Mouse (Mus musculus) liver, embryonic 16.5 days (tissue): Measurements from ENCODE around the gene Smim8. TPM values are rescaled to one million over a fixed set of nuclear protein-coding genes. Genes with fewer than 3 reads are reported as not detected.
A peak's percentile ranks its signal among the peaks of the same experiment; 100 is the strongest.

Source experiments
- ATAC-seq: fragments of 200-750 bp; cut with Nextera tagmentation; 2 replicates; pipeline ENCODE4 v1.8.0; 2017; ENCODE audit warnings: low read depth, mild to moderate bottlenecking, moderate number of reproducible peaks, moderate library complexity
- H3K27ac ChIP-seq: fragments of 300-500 bp; sonication (generic); 2 replicates; pipeline ENCODE4 v1.5.1; 2014; ENCODE audit warnings: mild to moderate bottlenecking, low read length
- H3K27me3 ChIP-seq: fragments of 300-500 bp; sonication (generic); 2 replicates; pipeline ENCODE4 v1.6.1; 2014; ENCODE audit warnings: low read depth, low read length, mixed read lengths; ENCODE audit not compliant: control insufficient read depth, insufficient read depth
- H3K36me3 ChIP-seq: fragments of 300-500 bp; sonication (generic); 2 replicates; pipeline ENCODE4 v1.6.1; 2014; ENCODE audit warnings: mild to moderate bottlenecking; ENCODE audit not compliant: control insufficient read depth, insufficient read depth
- H3K4me1 ChIP-seq: fragments of 300-500 bp; sonication (generic); 2 replicates; pipeline ENCODE4 v1.6.1; 2014; ENCODE audit warnings: low read depth, low read length, mixed read lengths; ENCODE audit not compliant: control insufficient read depth
- H3K4me2 ChIP-seq: fragments of 300-500 bp; sonication (generic); 2 replicates; pipeline ENCODE4 v1.6.1; 2014; ENCODE audit warnings: low read depth, low read length, mixed read lengths
- H3K4me3 ChIP-seq: fragments of 300-500 bp; sonication (generic); 2 replicates; pipeline ENCODE4 v1.5.1; 2014; ENCODE audit warnings: low read depth, mild to moderate bottlenecking, low read length
- H3K9ac ChIP-seq: fragments of 300-500 bp; sonication (generic); 2 replicates; pipeline ENCODE4 v1.6.1; 2014; ENCODE audit warnings: low read depth, low read length
- H3K9me3 ChIP-seq: fragments of 300-500 bp; sonication (generic); replicated peaks from 2 replicates; pipeline ENCODE4 v1.6.1; 2016; ENCODE audit warnings: low read length; ENCODE audit not compliant: control insufficient read depth
- WGBS: fragments of 180-500 bp; shearing (Covaris S2); extraction: QIAGEN DNeasy Blood & Tissue Kit; methylation state at CpG from one replicate; pipeline ENCODE4 v1.1.7; 2014; ENCODE audit not compliant: insufficient replicate concordance; 5-methylcytosine and 5-hydroxymethylcytosine counted together
- polyA plus RNA-seq: library from polyadenylated mRNA; unstranded; fragments of >200 nt; fragmentation: Nextera tagmentation; extraction: Ambion mirVana; gene quantifications from 2 replicates; pipeline ENCODE4 v1.2.1, GENCODE M21; 2015

The Smim8 gene
- 22.5 and 25.4 TPM in 2 replicates for polyA plus RNA-seq

DNA sequence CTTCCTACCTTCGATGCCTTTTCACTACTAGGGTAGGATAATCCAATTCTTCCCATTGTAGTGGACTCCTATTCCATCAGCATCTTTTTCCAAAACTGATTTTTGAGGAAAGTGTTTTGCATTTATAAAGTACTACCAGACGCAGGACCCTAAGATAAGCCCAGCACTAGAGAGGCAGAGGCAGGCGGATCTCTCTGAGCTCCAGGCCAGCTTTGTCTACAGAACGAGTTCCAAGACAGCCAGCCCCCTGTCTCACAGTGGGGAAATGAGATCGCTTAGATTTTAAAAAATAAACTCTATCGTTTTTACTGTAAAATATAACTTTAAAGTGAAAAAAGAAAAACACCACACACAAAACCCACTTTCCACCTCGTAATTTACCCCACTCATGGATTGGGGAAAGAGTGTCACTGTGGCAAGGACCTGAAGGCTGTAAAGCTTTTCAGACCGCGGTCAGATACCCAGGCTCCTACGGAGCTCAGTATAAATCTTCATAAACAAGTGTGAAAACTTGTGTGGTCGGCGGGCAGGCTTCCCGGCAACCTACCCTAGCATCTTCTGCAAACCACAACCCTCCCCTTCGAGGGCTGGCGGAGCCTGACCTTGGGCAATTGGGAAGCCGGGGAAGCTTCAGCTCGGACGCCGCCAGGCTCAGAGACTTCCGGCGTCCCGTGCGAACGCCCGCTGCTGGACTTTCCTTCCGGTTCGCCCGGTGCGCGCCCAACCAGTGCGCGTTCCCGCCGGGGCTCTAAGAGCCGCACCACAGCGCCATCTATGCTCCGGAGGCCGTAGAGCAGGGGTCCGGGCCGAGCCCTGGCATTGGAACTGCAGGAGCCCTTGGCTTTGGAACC, at the start of gene Smim8:
Gene Smim8, minus strand, starts transcription at position 747 of the 851 bp plus-strand sequence.
- H3K9me3 ChIP-seq: no peaks in the 10 kb centered on the region
- H3K4me2 ChIP-seq: peak within 1 kb of the TSS; percentile 67
- H3K9ac ChIP-seq: peak within 1 kb of the TSS; percentile 83
- no peaks in the 10 kb centered on the region for H3K36me3 ChIP-seq
- H3K27me3 ChIP-seq: no peaks in the 10 kb centered on the region
- peak within 1 kb of the TSS; percentile 81 for H3K27ac ChIP-seq
- ATAC-seq: peak; percentile 93
- WGBS: 3% methylated on average over 40 of the region's 40 CpGs
- H3K4me1 ChIP-seq: peaks cover 7% of the 10 kb centered on the region
- peak within 1 kb of the TSS; percentile 84 for H3K4me3 ChIP-seq

DNA sequence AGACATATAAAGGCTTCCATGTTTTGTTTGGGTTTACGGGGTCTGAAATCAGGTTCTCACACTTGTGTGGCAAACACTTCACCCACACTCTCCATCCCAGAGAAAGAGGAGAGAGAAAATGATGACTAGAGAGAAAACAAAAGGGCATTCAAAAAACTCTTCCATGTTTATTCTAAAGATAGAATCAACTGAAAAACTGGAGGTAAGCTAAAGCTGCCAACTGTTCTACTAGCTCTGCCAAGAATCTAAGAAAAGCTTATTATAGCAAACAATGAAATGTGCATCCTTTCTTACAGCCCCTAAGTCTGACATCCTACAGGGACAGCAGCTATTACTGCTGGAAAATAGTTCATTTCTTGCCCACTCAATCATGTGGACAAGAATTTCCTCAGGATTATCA, 45.7 kb upstream of the Smim8 start:
- Histone ChIP-seq H3K36me3 (peaks cover 2% of the 10 kb centered on the region; the same call in 1 of the 2 replicates), H3K27me3 (no peaks in the 10 kb centered on the region), H3K9me3 (no peaks in the 10 kb centered on the region), H3K4me2 (no peak overlapping the region), H3K27ac (no peak overlapping the region), H3K4me3 (no peak overlapping the region), H3K4me1 (no peaks in the 10 kb centered on the region), H3K9ac (no peak overlapping the region)
- 83% methylated on average over 1 of the region's 1 CpGs for WGBS
- no peak for ATAC-seq

DNA sequence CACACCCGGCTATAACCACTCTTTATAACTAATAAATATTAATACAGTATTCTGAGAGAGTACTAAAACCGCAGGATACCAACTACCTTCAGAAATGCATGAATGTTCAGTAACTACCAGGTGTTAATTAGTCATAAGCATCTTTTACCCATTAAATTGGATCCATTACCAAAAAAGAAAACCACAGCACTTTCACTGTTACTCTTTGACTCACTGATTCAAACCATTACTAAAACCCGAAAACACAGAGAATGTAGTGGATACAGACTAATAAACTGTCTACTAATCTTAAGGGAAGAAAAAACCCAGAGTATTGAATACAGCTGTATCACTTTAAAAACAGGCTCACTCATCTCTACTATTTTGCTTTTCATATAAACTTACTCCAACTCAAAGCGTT, 41.7 kb upstream of the Smim8 start:
- H3K36me3 ChIP-seq: peaks cover 10% of the 10 kb centered on the region
- no peak overlapping the region for H3K4me3 ChIP-seq
- no peak overlapping the region for H3K9ac ChIP-seq
- H3K4me2 ChIP-seq: no peak overlapping the region
- no peaks in the 10 kb centered on the region for H3K9me3 ChIP-seq
- H3K27me3 ChIP-seq: no peaks in the 10 kb centered on the region
- no peak for ATAC-seq
- 77% methylated on average over 4 of the region's 4 CpGs for WGBS
- no peak overlapping the region for H3K27ac ChIP-seq
- no peaks in the 10 kb centered on the region for H3K4me1 ChIP-seq

DNA sequence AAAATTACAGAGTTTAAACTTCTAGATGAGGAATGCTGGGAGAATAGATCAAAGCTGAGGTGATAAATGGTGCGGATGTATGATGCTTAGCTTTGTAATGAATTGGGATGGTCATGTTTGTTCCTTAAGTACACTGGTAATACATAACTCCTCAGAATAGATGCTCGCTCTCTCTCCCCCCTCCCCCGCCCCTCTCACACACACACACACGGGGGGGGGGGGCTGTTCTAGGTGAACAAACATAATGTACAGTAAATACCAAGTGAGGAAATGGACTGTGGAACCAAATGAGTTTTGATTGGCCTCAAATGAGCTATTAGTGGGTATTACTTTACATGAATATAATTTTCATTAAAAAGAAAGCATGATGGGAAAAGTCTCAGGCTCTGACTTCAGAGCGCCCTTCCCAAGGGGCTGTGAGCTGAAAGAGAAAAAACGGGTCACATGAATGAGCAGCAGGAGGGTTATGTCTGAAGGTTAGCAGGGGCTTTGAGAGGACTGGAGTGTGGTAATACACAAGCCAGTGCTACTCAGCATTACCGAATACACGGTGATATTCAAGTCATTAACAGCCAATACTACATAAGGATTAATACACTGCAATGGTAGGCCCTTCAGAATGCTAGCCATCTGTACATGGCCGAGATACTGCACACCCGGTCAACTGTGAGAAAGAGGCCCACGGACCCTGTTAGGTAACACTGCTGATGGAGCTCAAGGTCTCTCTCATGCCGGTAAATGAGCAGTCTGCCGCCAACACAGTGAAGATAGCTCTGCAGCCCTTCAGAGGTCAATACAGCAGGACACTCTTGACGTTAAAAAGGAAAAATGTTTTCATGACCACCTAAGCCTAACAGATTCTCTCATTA, 23.2 kb upstream of the Smim8 start:
- no peak overlapping the region for H3K4me3 ChIP-seq
- no peak for ATAC-seq
- no peaks in the 10 kb centered on the region for H3K4me1 ChIP-seq
- no peaks in the 10 kb centered on the region for H3K27me3 ChIP-seq
- no peak overlapping the region for H3K27ac ChIP-seq
- no peak overlapping the region for H3K4me2 ChIP-seq
- H3K9ac ChIP-seq: no peak overlapping the region
- H3K9me3 ChIP-seq: no peaks in the 10 kb centered on the region
- H3K36me3 ChIP-seq: peaks cover 4% of the 10 kb centered on the region
- WGBS: 80% methylated on average over 14 of the region's 14 CpGs

DNA sequence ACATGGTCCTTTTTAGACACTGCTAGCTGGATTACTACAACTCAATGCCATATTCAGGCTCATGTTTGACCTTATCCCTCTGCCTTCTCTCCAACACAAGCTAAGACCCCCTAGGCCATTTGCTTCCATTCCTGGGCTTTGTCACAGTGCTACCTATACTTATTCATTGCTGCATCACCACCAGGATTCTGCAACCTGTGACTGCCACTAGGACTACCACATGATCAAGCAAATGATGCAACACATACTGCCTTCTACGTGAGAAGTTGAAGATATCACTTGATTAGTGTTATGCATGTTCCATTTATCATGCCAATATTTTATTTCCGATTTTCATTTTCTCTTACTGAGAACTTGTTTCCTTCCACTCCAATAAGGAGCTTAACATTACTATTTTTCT, 19.8 kb upstream of the Smim8 start:
- Histone ChIP-seq H3K4me2 (no peak overlapping the region), H3K4me1 (no peaks in the 10 kb centered on the region), H3K9ac (no peak overlapping the region), H3K4me3 (no peak overlapping the region), H3K27me3 (no peaks in the 10 kb centered on the region), H3K27ac (no peak overlapping the region), H3K36me3 (no peaks in the 10 kb centered on the region), H3K9me3 (no peaks in the 10 kb centered on the region)
- ATAC-seq: no peak
- WGBS: 68% methylated on average over 2 of the region's 2 CpGs

DNA sequence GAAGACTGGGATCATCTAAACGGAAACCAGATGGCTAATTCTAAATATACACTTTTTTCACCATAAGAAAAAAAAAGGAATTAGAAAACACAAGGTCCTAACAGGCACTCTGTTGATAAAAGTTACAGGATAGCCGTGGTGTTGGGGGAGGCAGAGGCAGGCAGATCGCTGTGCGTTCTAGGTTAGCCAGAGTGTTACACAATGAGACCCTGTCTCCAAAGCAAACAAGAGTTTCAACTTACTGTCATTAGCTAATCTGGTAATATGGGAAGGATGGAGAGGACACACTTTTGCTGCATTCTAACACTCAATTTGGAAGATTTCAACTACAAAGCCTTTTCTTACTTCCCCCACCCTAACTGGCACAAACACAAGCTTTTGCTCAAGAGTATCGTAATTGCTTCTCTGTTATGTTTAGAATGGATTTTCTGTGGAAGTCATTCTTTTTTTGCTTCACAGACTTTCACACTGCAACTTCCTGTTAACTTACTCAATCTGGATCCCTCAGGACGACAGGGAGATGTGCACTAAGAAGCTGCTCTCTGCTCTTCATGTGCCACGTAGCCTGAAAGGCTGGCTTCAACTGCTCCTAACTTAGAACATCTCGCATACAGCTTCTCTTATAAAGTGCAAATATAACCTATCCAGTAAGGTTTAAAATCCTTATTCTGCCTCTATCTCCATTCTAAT, 19.2 kb upstream of the Smim8 start:
- Histone ChIP-seq H3K4me2 (no peak overlapping the region), H3K9me3 (no peaks in the 10 kb centered on the region), H3K36me3 (no peaks in the 10 kb centered on the region), H3K4me1 (no peaks in the 10 kb centered on the region), H3K4me3 (no peak overlapping the region), H3K27me3 (no peaks in the 10 kb centered on the region), H3K27ac (no peak overlapping the region), H3K9ac (no peak overlapping the region)
- WGBS: 59% methylated on average over 8 of the region's 8 CpGs
- no peak for ATAC-seq

DNA sequence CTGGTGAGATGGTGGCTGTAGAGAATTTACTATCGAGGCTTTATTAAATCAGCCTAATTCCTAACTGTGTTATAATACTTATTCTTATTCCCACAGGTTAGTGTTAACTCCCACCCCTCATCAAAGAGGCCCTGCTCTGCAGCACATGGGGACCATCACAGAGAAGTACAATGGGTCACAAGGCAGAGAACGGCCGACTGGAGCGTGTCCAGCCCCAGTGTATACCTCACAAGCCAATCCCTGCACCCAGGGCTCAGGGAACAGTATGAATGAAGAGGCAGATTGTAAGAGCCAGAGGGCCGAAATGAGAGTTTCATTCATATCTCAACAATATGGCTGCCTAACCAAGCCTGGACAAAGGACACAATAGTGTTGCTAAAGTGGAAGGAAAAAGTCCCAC, 18.1 kb upstream of the Smim8 start:
- Histone ChIP-seq H3K27me3 (no peaks in the 10 kb centered on the region), H3K9me3 (no peaks in the 10 kb centered on the region), H3K4me3 (no peak overlapping the region), H3K9ac (no peak overlapping the region), H3K27ac (no peak overlapping the region), H3K36me3 (no peaks in the 10 kb centered on the region), H3K4me1 (no peaks in the 10 kb centered on the region), H3K4me2 (no peak overlapping the region)
- no peak for ATAC-seq
- 73% methylated on average over 5 of the region's 5 CpGs for WGBS

DNA sequence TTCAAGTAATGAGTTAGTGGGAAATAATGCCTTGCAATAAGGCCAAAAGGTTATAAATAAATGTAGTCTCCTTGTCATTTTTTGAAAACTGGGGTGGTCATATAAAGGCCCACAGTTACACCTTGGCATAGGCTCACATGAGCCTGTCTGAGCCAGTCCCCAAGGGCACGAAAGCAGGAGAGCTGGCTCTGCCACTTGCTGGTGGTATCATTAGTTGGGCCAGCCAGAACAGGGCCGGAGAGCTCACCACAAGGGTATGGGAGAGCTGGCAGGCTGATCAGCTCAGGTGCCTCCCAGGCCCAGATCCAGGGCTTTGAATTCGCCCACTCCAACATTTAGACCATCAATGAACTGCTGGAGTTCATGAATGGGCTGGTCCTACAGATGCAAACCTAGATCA, 8.3 kb upstream of the Smim8 start:
- Histone ChIP-seq H3K9me3 (no peaks in the 10 kb centered on the region), H3K4me1 (no peaks in the 10 kb centered on the region), H3K27ac (no peak overlapping the region), H3K4me3 (no peak overlapping the region), H3K27me3 (no peaks in the 10 kb centered on the region), H3K4me2 (no peak overlapping the region), H3K36me3 (no peaks in the 10 kb centered on the region), H3K9ac (no peak overlapping the region)
- ATAC-seq: no peak
- 67% methylated on average over 3 of the region's 3 CpGs for WGBS
